Mouse (Mus musculus): ENCODE results near the gene Srp72. TPM values are rescaled to one million over a fixed set of nuclear protein-coding genes. Genes with fewer than 3 reads are reported as not detected.
"Not testable (repeated sequence)": the region's sequence is repeated elsewhere in the genome, so short reads cannot be mapped to it uniquely, and the experiment has no call there.

The Srp72 gene
- polyA plus RNA-seq, 1 experiment from 2014 or later: 82.3 TPM

GRCm38 (mm10) chr5:76955474-76955873, 19.0 kb upstream of the Srp72 start:
- ATAC-seq (ENCODE audit: low FRiP score): no peak
- Histone ChIP-seq H3K27ac (ENCODE audit: low read depth, low read length) (no peak overlapping the region), H3K4me1 (replicated peaks; ENCODE audit: control insufficient read depth, insufficient read depth, low read length) (no peaks in the 10 kb centered on the region; the same call in 1 of the 2 replicates), H3K9ac (ENCODE audit: low read depth, low read length) (no peak overlapping the region), H3K9me3 (ENCODE audit: control insufficient read depth, low read length) (no peaks in the 10 kb centered on the region), H3K27me3 (ENCODE audit: control insufficient read depth, insufficient read depth, low read length) (no peaks in the 10 kb centered on the region), H3K4me3 (ENCODE audit: low read depth, low read length) (no peak overlapping the region), H3K4me2 (replicated peaks; ENCODE audit: low read depth, low read length) (no peak overlapping the region), H3K36me3 (ENCODE audit: control insufficient read depth, insufficient read depth, low read length) (peaks cover 6% of the 10 kb centered on the region; the same call in 1 of the 2 replicates)
- DNase-seq (ENCODE audit: low spot score): no peak
- WGBS: 95% methylated on average over 4 of the region's 4 CpGs

- H3K4me3 ChIP-seq (ENCODE audit: low read depth, low read length): no peak overlapping the region
- H3K4me1 ChIP-seq (replicated peaks; ENCODE audit: control insufficient read depth, insufficient read depth, low read length): no peaks in the 10 kb centered on the region
- 98% methylated on average over 1 of the region's 1 CpGs for WGBS
- H3K4me2 ChIP-seq (replicated peaks; ENCODE audit: low read depth, low read length): no peak overlapping the region
- DNase-seq (ENCODE audit: low spot score): no peak
- H3K9ac ChIP-seq (ENCODE audit: low read depth, low read length): no peak overlapping the region
- no peaks in the 10 kb centered on the region for H3K27me3 ChIP-seq (ENCODE audit: control insufficient read depth, insufficient read depth, low read length)
- no peak overlapping the region for H3K27ac ChIP-seq (ENCODE audit: low read depth, low read length)
- ATAC-seq (ENCODE audit: low FRiP score): no peak
- peaks cover 10% of the 10 kb centered on the region; the same call in 1 of the 2 replicates for H3K36me3 ChIP-seq (ENCODE audit: control insufficient read depth, insufficient read depth, low read length)
- H3K9me3 ChIP-seq (ENCODE audit: control insufficient read depth, low read length): no peaks in the 10 kb centered on the region
Observed at GRCm38 (mm10) chr5:76957954-76958353, 16.5 kb upstream of the Srp72 start.

- H3K4me2 ChIP-seq (replicated peaks; ENCODE audit: low read depth, low read length): no peak overlapping the region
- no peaks in the 10 kb centered on the region for H3K4me1 ChIP-seq (replicated peaks; ENCODE audit: control insufficient read depth, insufficient read depth, low read length)
- no peak overlapping the region for H3K27ac ChIP-seq (ENCODE audit: low read depth, low read length)
- WGBS: 86% methylated on average over 5 of the region's 5 CpGs
- DNase-seq (ENCODE audit: low spot score): no peak
- H3K9me3 ChIP-seq (ENCODE audit: control insufficient read depth, low read length): no peaks in the 10 kb centered on the region
- H3K9ac ChIP-seq (ENCODE audit: low read depth, low read length): no peak overlapping the region
- no peak for ATAC-seq (ENCODE audit: low FRiP score)
- no peaks in the 10 kb centered on the region for H3K27me3 ChIP-seq (ENCODE audit: control insufficient read depth, insufficient read depth, low read length)
- no peak overlapping the region for H3K4me3 ChIP-seq (ENCODE audit: low read depth, low read length)
- peaks cover 10% of the 10 kb centered on the region; the same call in 1 of the 2 replicates for H3K36me3 ChIP-seq (ENCODE audit: control insufficient read depth, insufficient read depth, low read length)
Observed at GRCm38 (mm10) chr5:76959587-76959986, 14.9 kb upstream of the Srp72 start.

GRCm38 (mm10) chr5:76962545-76962944, 11.9 kb upstream of the Srp72 start:
- no peak for ATAC-seq (ENCODE audit: low FRiP score)
- Histone ChIP-seq H3K27ac (ENCODE audit: low read depth, low read length) (no peak overlapping the region), H3K9me3 (ENCODE audit: control insufficient read depth, low read length) (no peaks in the 10 kb centered on the region), H3K4me3 (ENCODE audit: low read depth, low read length) (no peak overlapping the region), H3K36me3 (ENCODE audit: control insufficient read depth, insufficient read depth, low read length) (peaks cover 10% of the 10 kb centered on the region; the same call in 1 of the 2 replicates), H3K27me3 (ENCODE audit: control insufficient read depth, insufficient read depth, low read length) (no peaks in the 10 kb centered on the region), H3K4me2 (replicated peaks; ENCODE audit: low read depth, low read length) (no peak overlapping the region), H3K9ac (ENCODE audit: low read depth, low read length) (no peak overlapping the region), H3K4me1 (replicated peaks; ENCODE audit: control insufficient read depth, insufficient read depth, low read length) (no peaks in the 10 kb centered on the region)
- WGBS: 79% methylated on average over 11 of the region's 11 CpGs
- no peak for DNase-seq (ENCODE audit: low spot score)

- WGBS: 95% methylated on average over 3 of the region's 3 CpGs
- Histone ChIP-seq H3K4me1 (replicated peaks; ENCODE audit: control insufficient read depth, insufficient read depth, low read length) (no peaks in the 10 kb centered on the region), H3K9me3 (ENCODE audit: control insufficient read depth, low read length) (no peaks in the 10 kb centered on the region), H3K4me2 (replicated peaks; ENCODE audit: low read depth, low read length) (no peak overlapping the region), H3K36me3 (ENCODE audit: control insufficient read depth, insufficient read depth, low read length) (peaks cover 12% of the 10 kb centered on the region; the same call in 1 of the 2 replicates), H3K4me3 (ENCODE audit: low read depth, low read length) (no peak overlapping the region), H3K27ac (ENCODE audit: low read depth, low read length) (no peak overlapping the region), H3K9ac (ENCODE audit: low read depth, low read length) (no peak overlapping the region), H3K27me3 (ENCODE audit: control insufficient read depth, insufficient read depth, low read length) (no peaks in the 10 kb centered on the region)
- no peak for DNase-seq (ENCODE audit: low spot score)
- ATAC-seq (ENCODE audit: low FRiP score): no peak
Observed at GRCm38 (mm10) chr5:76964651-76965050, 9.8 kb upstream of the Srp72 start.

GRCm38 (mm10) chr5:76969250-76969649, 5.2 kb upstream of the Srp72 start:
- WGBS: 87% methylated on average over 5 of the region's 5 CpGs
- H3K36me3 ChIP-seq (ENCODE audit: control insufficient read depth, insufficient read depth, low read length): peaks cover 6% of the 10 kb centered on the region; the same call in 1 of the 2 replicates
- H3K4me1 ChIP-seq (replicated peaks; ENCODE audit: control insufficient read depth, insufficient read depth, low read length): no peaks in the 10 kb centered on the region
- DNase-seq (ENCODE audit: low spot score) (no peak), ATAC-seq (ENCODE audit: low FRiP score) (no peak)
- no peak overlapping the region for H3K4me2 ChIP-seq (replicated peaks; ENCODE audit: low read depth, low read length)
- no peak overlapping the region for H3K27ac ChIP-seq (ENCODE audit: low read depth, low read length)
- no peak overlapping the region for H3K4me3 ChIP-seq (ENCODE audit: low read depth, low read length)
- H3K9me3 ChIP-seq (ENCODE audit: control insufficient read depth, low read length): no peaks in the 10 kb centered on the region
- no peaks in the 10 kb centered on the region for H3K27me3 ChIP-seq (ENCODE audit: control insufficient read depth, insufficient read depth, low read length)
- no peak overlapping the region for H3K9ac ChIP-seq (ENCODE audit: low read depth, low read length)

GRCm38 (mm10) chr5:76971115-76971514, 3.4 kb upstream of the Srp72 start:
- DNase-seq (ENCODE audit: low spot score); H3K9ac ChIP-seq (ENCODE audit: low read depth, low read length); H3K36me3 ChIP-seq (ENCODE audit: control insufficient read depth, insufficient read depth, low read length); ATAC-seq (ENCODE audit: low FRiP score); H3K27me3 ChIP-seq (ENCODE audit: control insufficient read depth, insufficient read depth, low read length); H3K4me2 ChIP-seq (replicated peaks; ENCODE audit: low read depth, low read length); H3K27ac ChIP-seq (ENCODE audit: low read depth, low read length); H3K4me3 ChIP-seq (ENCODE audit: low read depth, low read length); H3K4me1 ChIP-seq (replicated peaks; ENCODE audit: control insufficient read depth, insufficient read depth, low read length); H3K9me3 ChIP-seq (ENCODE audit: control insufficient read depth, low read length): not testable (repeated sequence)
- WGBS: 84% methylated on average over 1 of the region's 1 CpGs

GRCm38 (mm10) chr5:76973488-76973887, 995 bp upstream of the Srp72 start:
- DNase-seq (ENCODE audit: low spot score) (no peak), ATAC-seq (ENCODE audit: low FRiP score) (no peak)
- 72% methylated on average over 3 of the region's 3 CpGs for WGBS
- Histone ChIP-seq H3K27ac (ENCODE audit: low read depth, low read length) (no peak overlapping the region), H3K27me3 (ENCODE audit: control insufficient read depth, insufficient read depth, low read length) (no peaks in the 10 kb centered on the region), H3K4me1 (replicated peaks; ENCODE audit: control insufficient read depth, insufficient read depth, low read length) (no peaks in the 10 kb centered on the region), H3K36me3 (ENCODE audit: control insufficient read depth, insufficient read depth, low read length) (peaks cover 6% of the 10 kb centered on the region; the same call in 1 of the 2 replicates), H3K9me3 (ENCODE audit: control insufficient read depth, low read length) (no peaks in the 10 kb centered on the region), H3K4me3 (ENCODE audit: low read depth, low read length) (peak overlapping the region; percentile 94; the same call in 1 of the 2 replicates), H3K9ac (ENCODE audit: low read depth, low read length) (no peak overlapping the region), H3K4me2 (replicated peaks; ENCODE audit: low read depth, low read length) (peak overlapping the region; percentile 79)

GRCm38 (mm10) chr5:76974207-76974553, 303 bp upstream of the Srp72 start:
- H3K27me3 ChIP-seq (ENCODE audit: control insufficient read depth, insufficient read depth, low read length): no peaks in the 10 kb centered on the region
- 3% methylated on average over 17 of the region's 17 CpGs for WGBS
- no peak for ATAC-seq (ENCODE audit: low FRiP score)
- H3K4me1 ChIP-seq (replicated peaks; ENCODE audit: control insufficient read depth, insufficient read depth, low read length): no peaks in the 10 kb centered on the region
- H3K9ac ChIP-seq (ENCODE audit: low read depth, low read length): peak overlapping the region; percentile 81
- DNase-seq (ENCODE audit: low spot score): no peak
- H3K4me3 ChIP-seq (ENCODE audit: low read depth, low read length): peak overlapping the region; percentile 94
- peaks cover 2% of the 10 kb centered on the region; the same call in 1 of the 2 replicates for H3K36me3 ChIP-seq (ENCODE audit: control insufficient read depth, insufficient read depth, low read length)
- peak overlapping the region; percentile 79 for H3K4me2 ChIP-seq (replicated peaks; ENCODE audit: low read depth, low read length)
- H3K27ac ChIP-seq (ENCODE audit: low read depth, low read length): no peak overlapping the region
- H3K9me3 ChIP-seq (ENCODE audit: control insufficient read depth, low read length): no peaks in the 10 kb centered on the region
